Mouse (Mus musculus): ENCODE results near the gene Plbd2.

DNA sequence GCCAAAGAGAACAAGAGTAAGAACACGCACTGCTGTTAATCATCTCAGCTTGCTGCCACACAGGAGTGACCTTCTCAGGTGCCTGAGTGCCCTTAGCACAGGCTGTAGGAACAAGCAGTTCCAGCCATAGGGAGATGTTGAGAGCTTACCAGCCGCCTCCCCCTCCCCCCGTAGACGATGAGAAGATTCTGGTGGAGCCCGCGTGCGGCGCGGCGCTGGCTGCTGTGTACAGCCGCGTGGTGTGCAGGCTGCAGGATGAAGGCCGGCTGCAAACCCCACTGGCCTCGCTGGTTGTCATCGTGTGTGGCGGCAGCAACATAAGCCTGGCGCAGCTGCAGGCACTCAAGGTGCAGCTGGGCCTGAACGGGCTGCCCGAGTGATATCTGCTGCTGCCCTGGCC is 20.0 kb downstream of the Plbd2 start:
- no peak for TF ChIP-seq SRF (IDR thresholded peaks at IDR 0.05; ENCODE audit: control insufficient read depth, insufficient read length, low read depth)
- peak; percentile 79 for TF ChIP-seq POLR2AphosphoS2 (IDR thresholded peaks at IDR 0.05; ENCODE audit: insufficient read length, low read depth)
- no peak for TF ChIP-seq POLR2A (IDR thresholded peaks at IDR 0.05; ENCODE audit: insufficient read length, low read depth)
- TF ChIP-seq MAX (IDR thresholded peaks at IDR 0.05; ENCODE audit: low read depth) = no peak
- TF ChIP-seq E2F4 (IDR thresholded peaks at IDR 0.05; ENCODE audit: insufficient read depth) = no peak
- no peak for TF ChIP-seq REST (IDR thresholded peaks at IDR 0.05; ENCODE audit: insufficient read depth, insufficient read length)
- TF ChIP-seq CEBPB (IDR thresholded peaks at IDR 0.05; ENCODE audit: insufficient read depth, poor library complexity, severe bottlenecking) = no peak
- TF ChIP-seq MYOD1 (IDR thresholded peaks at IDR 0.05; ENCODE audit: control insufficient read depth in 1 of 3, insufficient read length in 2 of 3, low read depth in 2 of 3) = no peak
